Mouse (Mus musculus): ENCODE data around the gene Papola. TPM values are rescaled to one million over a fixed set of nuclear protein-coding genes. Genes with fewer than 3 reads are reported as not detected.

Papola gene
- total RNA-seq, 1 experiment, result 131 TPM

GRCm38 (mm10) chr12:105786113-105786512 is 1.6 kb downstream of the Papola start:
- DNase-seq (ENCODE audit: low read depth, low spot score), result no peak
- Histone ChIP-seq H3K9me3 (ENCODE audit: control insufficient read depth, insufficient read depth, low read depth, low read length) (no peaks in the 10 kb centered on the region), H3K36me3 (ENCODE audit: control insufficient read depth, insufficient read depth, low read length, poor library complexity, severe bottlenecking) (peaks cover 5% of the 10 kb centered on the region; the same call in 1 of the 2 replicates), H3K9ac (ENCODE audit: insufficient read depth, low read depth, low read length, poor library complexity, severe bottlenecking) (peak overlapping the region; percentile 100; the same call in 1 of the 2 replicates), H3K27ac (ENCODE audit: insufficient read depth, low read depth, low read length, poor library complexity, severe bottlenecking) (no peak overlapping the region), H3K4me1 (ENCODE audit: control insufficient read depth in 2 of 2, insufficient read depth in 2 of 2, low read length in 2 of 2, poor library complexity in 1 of 2) (peaks cover 3 to 6% of the 10 kb centered on the region in 2 experiments; a peak in 2 of 4 replicates), H3K4me3 (ENCODE audit: insufficient read depth in 1 of 2, low read depth in 1 of 2, low read length in 2 of 2, poor library complexity in 1 of 2, severe bottlenecking in 1 of 2) (peak overlapping the region; percentile 94 to 100)
- TF ChIP-seq ZC3H11A (IDR thresholded peaks at IDR 0.05; ENCODE audit: borderline replicate concordance, low read depth, low read length), result no peak
- TF ChIP-seq CHD2 (IDR thresholded peaks at IDR 0.05; ENCODE audit: low read depth, low read length), result no peak
- no peak for TF ChIP-seq MAFK (IDR thresholded peaks at IDR 0.05; ENCODE audit: insufficient read depth, low read depth, low read length)
- TF ChIP-seq HCFC1 (IDR thresholded peaks at IDR 0.05; ENCODE audit: borderline replicate concordance, insufficient read depth, low read length), result no peak
- no peak for TF ChIP-seq ZNF384 (IDR thresholded peaks at IDR 0.05; ENCODE audit: low read depth, low read length)
- in situ Hi-C loops (cut with MboI; ENCODE audit: low sequenced_read_pairs in 2 of 2, unreplicated experiment in 2 of 2), result no loop called here

DNA sequence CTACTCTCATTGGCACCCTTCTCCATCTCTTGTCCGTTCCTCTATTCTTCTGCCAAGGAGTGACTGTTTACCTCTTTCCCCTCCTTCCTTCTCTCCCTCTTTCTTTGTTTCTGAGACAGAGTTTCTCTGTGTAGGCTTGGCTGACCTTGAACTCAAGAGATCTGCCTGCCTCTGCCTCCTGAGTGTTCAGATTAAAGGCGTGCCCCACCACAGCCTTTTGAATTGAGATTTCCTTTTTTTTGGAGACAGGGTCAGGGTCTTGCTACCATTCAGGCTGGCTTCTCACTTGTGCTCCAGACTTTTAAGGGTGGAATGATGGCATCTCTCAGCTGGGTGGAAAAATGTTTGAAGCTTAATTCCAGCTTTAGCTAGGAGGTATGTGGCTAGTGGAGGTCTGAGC is 3.1 kb downstream of the Papola start:
- in situ Hi-C loops (cut with MboI; ENCODE audit: low sequenced_read_pairs in 2 of 2, unreplicated experiment in 2 of 2), result no loop called here
- Histone ChIP-seq H3K4me1 (ENCODE audit: control insufficient read depth in 2 of 2, insufficient read depth in 2 of 2, low read length in 2 of 2, poor library complexity in 1 of 2) (peaks cover 4 to 6% of the 10 kb centered on the region in 2 experiments; a peak in 2 of 4 replicates), H3K9ac (ENCODE audit: insufficient read depth, low read depth, low read length, poor library complexity, severe bottlenecking) (no peak overlapping the region), H3K36me3 (ENCODE audit: control insufficient read depth, insufficient read depth, low read length, poor library complexity, severe bottlenecking) (peaks cover 5% of the 10 kb centered on the region; the same call in 1 of the 2 replicates), H3K4me3 (ENCODE audit: insufficient read depth in 1 of 2, low read depth in 1 of 2, low read length in 2 of 2, poor library complexity in 1 of 2, severe bottlenecking in 1 of 2) (no peak overlapping the region), H3K27ac (ENCODE audit: insufficient read depth, low read depth, low read length, poor library complexity, severe bottlenecking) (no peak overlapping the region; the same call in 1 of the 2 replicates), H3K9me3 (ENCODE audit: control insufficient read depth, insufficient read depth, low read depth, low read length) (no peaks in the 10 kb centered on the region)
- TF ChIP-seq HCFC1 (IDR thresholded peaks at IDR 0.05; ENCODE audit: borderline replicate concordance, insufficient read depth, low read length) (no peak), ZC3H11A (IDR thresholded peaks at IDR 0.05; ENCODE audit: borderline replicate concordance, low read depth, low read length) (no peak), CHD2 (IDR thresholded peaks at IDR 0.05; ENCODE audit: low read depth, low read length) (no peak), MAFK (IDR thresholded peaks at IDR 0.05; ENCODE audit: insufficient read depth, low read depth, low read length) (no peak), ZNF384 (IDR thresholded peaks at IDR 0.05; ENCODE audit: low read depth, low read length) (no peak)
- DNase-seq (ENCODE audit: low read depth, low spot score), result no peak

GRCm38 (mm10) chr12:105789885-105790284 is 5.4 kb downstream of the Papola start:
- Histone ChIP-seq H3K36me3 (ENCODE audit: control insufficient read depth, insufficient read depth, low read length, poor library complexity, severe bottlenecking) (peaks cover 5% of the 10 kb centered on the region; the same call in 1 of the 2 replicates), H3K4me1 (ENCODE audit: control insufficient read depth in 2 of 2, insufficient read depth in 2 of 2, low read length in 2 of 2, poor library complexity in 1 of 2) (peaks cover 4 to 6% of the 10 kb centered on the region in 2 experiments; a peak in 2 of 4 replicates), H3K27ac (ENCODE audit: insufficient read depth, low read depth, low read length, poor library complexity, severe bottlenecking) (peak overlapping the region; percentile 43; the same call in 1 of the 2 replicates), H3K4me3 (ENCODE audit: insufficient read depth in 1 of 2, low read depth in 1 of 2, low read length in 2 of 2, poor library complexity in 1 of 2, severe bottlenecking in 1 of 2) (peak overlapping the region in 1 of 2 experiments; percentile 38; a peak in 1 of 4 replicates), H3K9ac (ENCODE audit: insufficient read depth, low read depth, low read length, poor library complexity, severe bottlenecking) (peak overlapping the region; percentile 52), H3K9me3 (ENCODE audit: control insufficient read depth, insufficient read depth, low read depth, low read length) (no peaks in the 10 kb centered on the region)
- in situ Hi-C loops (cut with MboI; ENCODE audit: low sequenced_read_pairs in 2 of 2, unreplicated experiment in 2 of 2), result no loop called here
- DNase-seq (ENCODE audit: low read depth, low spot score), result no peak
- TF ChIP-seq HCFC1 (IDR thresholded peaks at IDR 0.05; ENCODE audit: borderline replicate concordance, insufficient read depth, low read length) (no peak), MAFK (IDR thresholded peaks at IDR 0.05; ENCODE audit: insufficient read depth, low read depth, low read length) (no peak), ZNF384 (IDR thresholded peaks at IDR 0.05; ENCODE audit: low read depth, low read length) (peak; percentile 45; the same call in 1 of the 2 replicates), ZC3H11A (IDR thresholded peaks at IDR 0.05; ENCODE audit: borderline replicate concordance, low read depth, low read length) (no peak), CHD2 (IDR thresholded peaks at IDR 0.05; ENCODE audit: low read depth, low read length) (no peak)

DNA sequence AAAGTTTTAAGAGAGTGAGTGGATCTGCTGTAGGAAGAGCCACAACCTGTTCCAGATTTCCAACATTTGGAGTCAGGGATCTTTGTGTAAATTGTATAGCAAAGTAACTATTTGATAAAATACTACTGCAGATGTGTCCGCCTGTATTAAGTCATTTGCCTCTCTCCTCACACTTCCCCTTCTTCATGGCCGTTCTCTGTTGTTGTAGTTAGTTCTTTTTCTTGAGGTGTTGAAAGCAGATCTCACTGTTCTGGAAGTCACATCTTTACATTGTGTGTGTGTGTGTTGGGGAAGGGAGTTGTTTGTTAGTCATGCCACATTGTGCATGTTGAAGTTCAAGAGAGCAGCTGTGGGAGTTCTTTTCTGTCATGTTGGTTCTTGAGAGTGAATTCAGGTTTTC is 10.4 kb downstream of the Papola start:
- Histone ChIP-seq H3K36me3 (ENCODE audit: control insufficient read depth, insufficient read depth, low read length, poor library complexity, severe bottlenecking) (no peaks in the 10 kb centered on the region; the same call in 1 of the 2 replicates), H3K4me3 (ENCODE audit: insufficient read depth in 1 of 2, low read depth in 1 of 2, low read length in 2 of 2, poor library complexity in 1 of 2, severe bottlenecking in 1 of 2) (no peak overlapping the region), H3K27ac (ENCODE audit: insufficient read depth, low read depth, low read length, poor library complexity, severe bottlenecking) (no peak overlapping the region), H3K4me1 (ENCODE audit: control insufficient read depth in 2 of 2, insufficient read depth in 2 of 2, low read length in 2 of 2, poor library complexity in 1 of 2) (peaks cover 3% of the 10 kb centered on the region in 2 experiments; a peak in 2 of 4 replicates), H3K9me3 (ENCODE audit: control insufficient read depth, insufficient read depth, low read depth, low read length) (no peaks in the 10 kb centered on the region), H3K9ac (ENCODE audit: insufficient read depth, low read depth, low read length, poor library complexity, severe bottlenecking) (no peak overlapping the region)
- DNase-seq (ENCODE audit: low read depth, low spot score), result no peak
- TF ChIP-seq ZNF384 (IDR thresholded peaks at IDR 0.05; ENCODE audit: low read depth, low read length), result no peak
- TF ChIP-seq CHD2 (IDR thresholded peaks at IDR 0.05; ENCODE audit: low read depth, low read length), result no peak
- no peak for TF ChIP-seq ZC3H11A (IDR thresholded peaks at IDR 0.05; ENCODE audit: borderline replicate concordance, low read depth, low read length)
- TF ChIP-seq MAFK (IDR thresholded peaks at IDR 0.05; ENCODE audit: insufficient read depth, low read depth, low read length), result no peak
- no peak for TF ChIP-seq HCFC1 (IDR thresholded peaks at IDR 0.05; ENCODE audit: borderline replicate concordance, insufficient read depth, low read length)
- in situ Hi-C loops (cut with MboI; ENCODE audit: low sequenced_read_pairs in 2 of 2, unreplicated experiment in 2 of 2), result no loop called here
